Mouse (Mus musculus) telencephalon, adult 2 months (tissue): ENCODE data around the gene Gpr35.

Experiments used
- DNase-seq: peaks from one replicate; pipeline ENCODE4 v3.0.0-alpha.2; 2011; ENCODE audit warnings: low read depth, low spot score

Gene Gpr35

DNA sequence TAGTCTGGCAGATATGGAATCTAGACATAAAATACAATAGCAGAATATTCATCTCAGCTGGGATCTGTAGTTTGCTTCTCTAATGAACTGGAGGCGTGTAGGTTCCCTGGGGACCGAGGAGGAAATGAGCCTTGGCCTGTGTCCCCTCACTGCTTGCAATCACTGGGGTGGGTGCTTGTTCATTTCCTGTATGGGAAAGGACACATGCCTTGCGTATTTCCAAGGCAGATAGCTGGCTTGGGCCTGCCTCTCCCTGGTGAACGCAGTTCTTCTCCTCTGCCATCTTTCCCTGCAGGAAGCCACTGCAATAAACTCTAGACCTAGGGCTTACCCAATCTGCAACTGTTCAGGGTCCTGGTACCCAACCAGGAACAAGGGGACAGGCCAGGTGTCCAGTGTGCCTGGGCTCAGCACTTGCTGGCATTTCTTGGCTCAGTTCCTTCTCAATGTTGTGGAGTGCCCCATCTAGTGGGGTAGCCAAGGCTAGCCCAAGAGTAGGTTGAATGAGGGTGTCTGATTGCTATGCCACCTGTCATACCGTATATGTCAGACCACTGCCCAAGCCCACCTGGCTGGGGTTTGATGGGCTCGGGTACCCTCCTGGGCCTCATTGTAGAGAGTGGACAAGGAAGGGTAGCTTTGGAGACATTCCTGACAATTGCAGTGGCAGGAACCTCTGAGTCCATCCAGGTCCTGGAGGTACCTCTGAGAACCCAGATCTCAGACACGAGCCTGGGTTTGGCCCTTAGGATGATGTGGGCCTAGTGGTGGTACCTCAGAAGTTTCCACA lies 30.6 kb downstream of the Gpr35 start:
- no peak for DNase-seq

DNA sequence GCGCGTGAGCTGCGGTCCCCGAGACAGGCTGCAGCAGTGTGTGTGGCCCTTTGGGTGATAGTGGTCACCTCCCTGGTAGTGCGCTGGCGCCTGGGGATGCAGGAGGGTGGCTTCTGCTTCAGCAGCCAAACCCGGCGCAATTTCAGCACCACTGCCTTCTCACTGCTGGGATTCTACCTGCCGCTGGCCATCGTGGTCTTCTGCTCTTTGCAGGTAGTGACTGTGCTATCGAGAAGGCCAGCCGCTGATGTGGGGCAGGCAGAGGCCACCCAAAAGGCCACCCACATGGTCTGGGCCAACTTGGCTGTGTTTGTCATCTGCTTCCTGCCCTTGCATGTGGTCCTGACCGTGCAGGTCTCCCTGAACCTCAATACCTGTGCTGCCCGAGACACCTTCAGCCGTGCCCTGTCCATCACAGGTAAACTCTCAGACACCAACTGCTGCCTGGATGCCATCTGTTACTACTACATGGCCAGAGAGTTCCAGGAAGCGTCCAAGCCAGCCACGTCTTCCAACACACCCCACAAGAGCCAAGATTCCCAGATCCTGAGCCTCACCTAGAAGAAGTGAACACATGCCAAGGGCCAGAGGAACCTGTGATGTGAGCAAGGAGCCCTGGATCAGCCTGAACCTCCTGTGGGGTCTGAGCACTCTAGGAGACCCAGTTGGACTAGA lies 32.4 kb downstream of the Gpr35 start:
- DNase-seq: no peak

DNA sequence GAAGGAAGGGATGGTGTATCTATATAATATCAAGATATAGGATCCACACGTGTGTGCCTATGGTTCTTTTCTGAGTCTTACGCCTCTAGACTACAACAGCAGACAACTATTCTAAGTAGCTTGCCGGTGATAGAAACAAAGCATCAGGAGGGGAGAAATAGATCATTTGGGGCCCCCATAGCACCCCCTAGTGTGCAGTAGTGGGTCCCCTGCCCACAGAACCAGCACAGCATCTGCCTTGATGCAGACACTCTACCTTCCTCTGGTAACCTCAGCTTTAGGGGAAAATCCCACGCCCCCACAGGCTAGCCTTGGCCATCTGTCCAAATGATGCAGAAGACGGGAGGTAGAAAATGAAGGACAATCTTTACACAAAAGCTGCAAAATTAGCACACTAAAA lies 34.3 kb downstream of the Gpr35 start:
- DNase-seq: no peak

DNA sequence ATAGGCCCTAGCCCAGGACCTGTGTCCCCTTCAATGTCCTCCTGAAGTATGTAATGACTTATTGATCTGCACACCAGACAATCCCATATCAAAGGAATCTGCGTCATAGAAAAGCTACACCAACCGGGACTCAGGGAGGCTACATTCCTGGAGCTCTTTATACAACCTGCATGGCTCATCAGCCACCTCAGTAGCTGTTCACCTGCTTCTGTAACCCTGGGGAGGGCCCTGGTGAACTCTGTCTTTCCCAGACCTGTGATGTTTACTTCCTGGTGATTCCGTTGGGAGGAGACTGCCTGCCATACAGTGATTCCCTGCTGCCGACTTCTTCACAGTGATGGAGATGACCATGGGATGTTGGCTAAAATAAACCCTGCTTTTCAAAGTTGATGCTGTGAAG lies 38.2 kb downstream of the Gpr35 start:
- DNase-seq: no peak

DNA sequence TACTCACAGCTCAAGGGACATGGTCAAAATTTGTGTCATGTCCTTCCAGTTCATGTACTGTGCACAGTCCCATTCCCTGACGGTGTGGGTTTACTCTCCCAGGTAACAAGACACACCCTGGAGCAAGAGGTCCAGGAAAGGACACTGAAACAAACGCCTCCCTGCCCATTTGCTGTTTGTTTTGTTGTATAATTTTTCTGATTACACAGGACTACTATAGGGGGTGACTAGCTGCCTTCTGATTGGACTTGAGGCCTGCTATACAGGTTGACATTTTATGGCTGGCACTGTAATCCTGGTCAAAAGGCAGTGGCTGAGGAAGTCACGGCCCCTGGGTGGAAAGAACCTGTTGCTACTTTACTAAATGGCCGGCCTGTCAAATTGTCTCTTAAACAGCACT lies 39.2 kb downstream of the Gpr35 start:
- no peak for DNase-seq

DNA sequence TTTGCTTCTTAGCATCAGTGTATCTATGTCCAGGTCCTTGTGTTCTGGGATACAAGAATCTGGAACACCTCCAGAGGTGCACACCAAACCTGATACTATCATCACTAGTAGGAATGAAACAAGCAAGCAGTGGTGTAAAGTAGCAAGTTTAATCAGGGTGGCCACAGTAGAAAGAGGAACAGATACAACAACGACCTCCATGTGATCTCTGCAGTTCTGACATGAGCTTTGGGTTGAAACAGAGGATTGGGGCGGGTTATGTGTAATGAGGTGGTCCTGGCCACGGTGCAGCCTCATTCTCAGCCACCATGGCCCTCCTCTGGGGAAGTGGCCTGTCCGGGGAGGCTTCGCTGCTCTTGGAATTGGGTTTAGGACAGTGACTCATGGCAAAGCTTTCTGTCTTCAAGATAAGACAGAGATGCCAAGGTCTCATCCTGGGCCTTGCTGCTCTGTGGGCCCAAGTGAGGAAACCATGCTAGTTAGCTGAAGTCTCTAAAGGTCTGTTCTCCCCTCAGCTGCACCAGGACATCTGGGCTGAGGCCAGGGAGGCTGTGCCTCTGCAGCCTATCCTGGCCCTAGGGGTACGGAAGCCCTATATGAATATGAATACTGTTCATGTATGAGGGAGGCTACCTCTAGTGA lies 41.7 kb downstream of the Gpr35 start:
- DNase-seq: no peak

DNA sequence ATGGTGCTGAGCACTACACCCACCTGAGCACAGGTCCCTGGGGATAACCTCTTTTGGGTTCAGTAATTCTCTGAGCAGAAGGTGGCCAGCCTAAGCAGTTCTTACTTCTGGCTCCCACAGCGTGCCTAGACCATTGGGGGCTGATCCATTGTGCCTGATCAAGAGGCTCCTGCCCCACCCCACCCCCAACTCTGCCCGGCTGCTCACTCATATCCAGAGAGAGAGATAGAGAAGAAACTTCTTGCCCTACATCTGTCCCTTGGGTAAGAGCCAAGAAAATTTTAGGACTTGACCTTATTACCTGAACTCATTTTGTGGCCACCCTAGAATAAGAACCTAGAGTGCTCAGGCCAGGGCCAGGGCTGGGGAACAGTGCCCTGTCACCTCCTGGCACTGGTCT lies 42.2 kb downstream of the Gpr35 start:
- DNase-seq: no peak

DNA sequence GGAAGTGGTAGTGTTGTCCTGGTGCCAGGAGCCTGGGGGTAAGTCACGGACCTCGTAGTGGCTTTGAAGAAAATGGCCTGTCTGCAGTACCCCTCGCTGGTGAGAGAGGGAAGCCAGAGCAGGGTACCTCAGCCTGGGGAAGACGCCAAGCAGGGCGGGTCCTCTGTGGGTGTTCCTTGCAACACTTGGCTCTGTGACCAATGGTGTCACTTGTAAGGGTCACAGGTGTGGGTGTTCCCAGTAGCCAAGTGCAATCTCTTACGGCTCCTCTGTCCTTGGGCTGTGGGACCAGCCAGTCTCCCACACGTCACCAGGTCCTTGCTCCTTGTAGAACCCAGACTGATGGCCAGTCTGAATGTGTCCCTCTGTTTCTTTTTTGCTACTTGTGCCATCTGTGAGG lies 55.4 kb downstream of the Gpr35 start, which contains the start of gene Aqp12:
TSS of gene Aqp12 (plus strand) at position 274 of the 400 bp plus-strand sequence.
- DNase-seq: no peak

DNA sequence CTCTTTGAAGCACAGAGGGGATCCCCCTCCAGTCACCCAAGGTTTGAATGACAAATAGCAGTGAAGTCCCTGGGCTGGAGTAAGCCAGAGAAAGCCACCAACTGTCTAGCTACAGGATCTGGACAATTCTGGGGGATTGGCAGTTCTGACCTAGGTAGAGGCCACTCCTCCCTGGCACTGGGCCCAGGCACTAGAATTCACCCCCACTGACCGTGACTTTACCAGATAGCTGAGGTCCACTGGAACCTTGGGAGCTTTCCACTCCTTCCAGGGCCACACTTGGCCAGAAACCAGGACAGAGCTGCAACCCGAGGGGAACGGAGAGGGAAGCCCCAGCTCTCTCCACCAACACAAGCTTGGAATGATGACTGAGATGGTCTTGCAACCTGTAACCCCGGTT lies 58.5 kb downstream of the Gpr35 start:
- no peak for DNase-seq

DNA sequence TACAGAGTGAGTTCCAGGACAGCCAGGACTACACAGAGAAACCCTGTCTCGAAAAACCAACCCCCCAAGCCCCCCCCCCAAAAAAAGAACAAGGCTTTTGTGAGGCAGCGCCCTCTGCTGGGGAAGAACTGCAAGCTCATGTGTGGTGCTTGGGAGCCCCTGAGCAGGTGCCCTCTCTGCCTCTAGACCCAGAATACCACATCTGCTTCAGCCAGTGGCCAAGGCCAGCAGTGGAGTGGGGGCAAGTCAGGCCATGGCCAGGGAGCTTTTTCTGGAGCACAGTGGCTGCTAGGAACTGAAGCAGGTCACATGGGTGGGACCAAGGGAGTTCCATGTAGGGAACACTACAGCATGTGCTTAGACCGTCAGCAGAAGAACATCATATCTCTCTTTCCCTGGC lies 60.1 kb downstream of the Gpr35 start:
- DNase-seq: no peak

DNA sequence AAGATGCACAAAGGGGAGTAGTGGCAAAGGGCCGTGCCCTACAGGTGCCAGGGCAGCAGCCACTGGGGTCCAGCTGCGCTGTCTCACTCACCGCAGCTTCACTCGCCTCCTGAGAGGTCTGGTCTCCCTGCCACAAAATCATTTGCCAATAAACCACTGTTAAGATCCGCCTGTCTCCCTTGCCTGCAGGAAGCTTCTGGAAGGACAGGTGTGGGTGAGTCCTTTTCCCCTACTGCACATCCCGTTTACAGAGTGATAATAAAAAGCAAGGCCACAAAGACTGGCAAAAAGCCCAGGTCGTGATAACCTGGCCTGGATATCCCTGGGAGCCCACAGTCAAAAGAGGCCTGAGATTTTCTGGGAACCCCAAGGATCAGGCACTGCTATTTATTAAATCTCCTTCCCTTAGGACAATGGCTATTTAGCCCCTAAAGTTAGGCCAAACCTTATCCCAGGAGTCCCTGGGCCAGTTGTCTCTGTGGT lies 61.5 kb downstream of the Gpr35 start:
- no peak for DNase-seq

DNA sequence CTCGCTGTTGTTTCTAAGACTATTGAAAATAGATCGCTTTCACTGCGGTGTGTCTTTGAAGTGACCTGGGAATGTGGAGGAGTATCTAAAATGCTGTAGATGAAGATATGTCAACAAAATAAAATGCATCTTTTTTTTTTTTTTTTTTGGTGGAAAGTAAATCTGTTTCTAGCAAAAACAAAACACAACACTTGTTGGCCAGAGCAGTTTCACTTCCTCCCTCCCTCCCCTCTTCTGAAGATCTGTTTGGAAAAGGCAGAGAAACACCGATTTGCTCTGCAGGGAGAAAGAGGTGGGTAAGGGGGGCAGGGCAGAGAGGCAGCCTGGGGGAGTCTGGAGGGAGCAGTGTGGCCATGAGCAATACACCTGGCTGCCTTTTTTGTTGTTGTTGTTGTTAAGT lies 62.7 kb downstream of the Gpr35 start:
- no peak for DNase-seq

DNA sequence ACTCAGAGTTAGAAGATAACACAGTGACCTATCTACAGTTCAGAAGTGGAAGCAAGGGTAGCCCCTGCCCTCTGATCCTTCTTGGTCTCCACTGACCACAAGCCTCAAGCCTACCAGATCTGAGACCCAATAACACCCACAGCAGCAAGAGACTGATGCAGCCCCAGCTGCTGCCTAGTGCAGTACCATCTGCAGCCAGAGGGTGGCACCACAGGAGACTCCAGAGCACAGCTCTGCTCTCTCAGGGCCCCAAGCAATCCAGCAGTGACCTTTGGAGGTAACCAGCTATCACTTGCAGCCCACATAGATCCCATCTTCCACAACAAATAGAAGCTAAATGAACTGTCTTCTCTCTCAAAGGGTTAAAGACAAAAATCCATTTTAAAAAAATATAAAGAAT lies 63.8 kb downstream of the Gpr35 start:
- no peak for DNase-seq

DNA sequence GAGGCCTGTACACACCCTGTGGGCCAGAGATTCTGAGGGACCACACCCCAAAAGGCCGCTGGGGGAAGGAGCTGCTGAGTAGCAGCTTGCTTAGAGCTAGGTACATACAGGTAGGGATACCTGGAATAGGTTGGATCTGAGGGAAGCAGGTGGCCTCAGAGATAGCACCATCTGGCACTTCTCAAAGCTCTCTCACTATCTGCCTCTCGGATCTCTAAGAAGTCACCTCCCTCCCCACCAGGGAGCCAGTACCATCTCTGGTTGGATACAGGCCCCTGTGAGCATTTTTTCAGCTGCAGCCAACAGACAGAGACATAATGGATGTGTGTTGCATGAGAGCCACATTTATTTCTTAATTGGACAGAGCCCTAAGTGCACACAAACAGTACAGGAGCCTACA lies 64.5 kb downstream of the Gpr35 start:
- DNase-seq: no peak

DNA sequence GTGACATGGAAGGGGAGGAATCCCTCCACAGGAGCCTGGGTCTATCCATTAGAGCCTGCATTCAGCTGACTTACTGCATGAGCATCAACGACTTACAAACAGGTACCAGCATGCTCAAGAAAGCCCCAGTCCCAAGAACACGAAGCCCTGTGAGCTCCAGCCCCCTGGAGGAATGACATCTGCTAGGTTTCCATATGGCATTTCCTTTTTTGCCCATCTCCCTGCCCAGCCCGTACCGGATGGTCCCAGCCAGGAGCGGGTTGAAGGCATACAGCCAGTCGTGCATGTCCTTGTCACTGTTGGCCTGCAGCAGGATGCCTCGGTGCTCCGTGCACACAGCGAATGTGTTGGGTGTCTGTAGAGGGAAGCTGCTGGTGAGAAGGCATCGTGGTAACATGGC lies 68.1 kb downstream of the Gpr35 start:
- DNase-seq: no peak

DNA sequence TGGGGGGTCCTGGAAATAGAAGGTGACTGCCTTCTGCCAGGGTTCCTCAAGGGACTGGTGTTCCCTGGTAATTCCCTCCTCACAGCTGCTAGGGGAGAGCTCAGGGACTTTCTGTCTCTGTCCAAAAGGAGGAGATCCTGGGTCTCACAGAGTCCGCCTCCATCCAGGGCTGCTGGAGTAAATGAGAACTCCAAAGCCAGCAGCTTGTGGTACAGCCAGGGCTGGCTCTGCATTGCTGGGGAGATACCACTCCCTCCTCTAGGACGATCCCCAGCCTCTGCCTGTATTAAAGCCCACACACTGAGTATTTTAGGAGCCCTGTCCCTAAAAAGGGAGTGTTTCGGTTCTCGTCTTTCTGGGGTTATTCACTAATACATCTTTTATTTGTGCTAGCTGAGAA lies 69.9 kb downstream of the Gpr35 start:
- DNase-seq: no peak

DNA sequence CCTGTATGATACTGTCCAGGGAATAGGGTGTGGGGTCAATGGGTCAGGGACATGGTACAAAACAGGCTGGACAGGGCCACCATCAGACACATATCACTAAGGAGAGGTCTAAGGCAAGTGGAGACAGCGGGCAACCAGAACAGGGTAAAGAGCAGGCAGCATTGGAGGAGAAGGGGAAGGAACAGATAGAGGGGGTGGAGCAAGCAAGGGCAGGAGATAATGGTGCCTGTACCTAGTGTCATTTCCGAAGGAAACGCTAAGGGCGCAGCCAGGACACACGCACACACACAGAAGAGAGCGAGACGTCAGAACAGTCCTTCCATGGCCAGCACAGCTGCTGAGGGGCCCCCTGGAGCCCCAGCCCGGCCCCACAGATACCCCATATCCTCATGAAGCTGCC lies 75.9 kb downstream of the Gpr35 start:
- no peak for DNase-seq

DNA sequence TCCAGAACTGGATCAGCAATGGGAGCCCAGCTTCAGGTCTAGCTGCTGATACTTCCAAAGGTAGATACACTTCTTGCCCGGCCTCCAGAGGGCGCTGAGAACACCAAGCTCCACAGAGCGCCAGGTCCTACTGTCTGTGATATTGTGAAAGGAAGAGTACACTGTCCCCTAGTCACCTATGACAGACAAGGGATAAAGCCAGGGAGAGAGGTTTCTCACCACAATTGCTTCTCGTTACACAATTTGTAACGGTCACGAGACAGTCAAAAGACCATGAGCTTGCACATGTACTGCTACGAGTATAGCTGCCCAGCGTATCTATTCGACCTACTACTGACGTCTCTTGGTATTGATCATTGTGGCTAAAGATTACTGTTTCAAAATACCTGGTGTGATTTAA lies 78.7 kb downstream of the Gpr35 start:
- DNase-seq: no peak

DNA sequence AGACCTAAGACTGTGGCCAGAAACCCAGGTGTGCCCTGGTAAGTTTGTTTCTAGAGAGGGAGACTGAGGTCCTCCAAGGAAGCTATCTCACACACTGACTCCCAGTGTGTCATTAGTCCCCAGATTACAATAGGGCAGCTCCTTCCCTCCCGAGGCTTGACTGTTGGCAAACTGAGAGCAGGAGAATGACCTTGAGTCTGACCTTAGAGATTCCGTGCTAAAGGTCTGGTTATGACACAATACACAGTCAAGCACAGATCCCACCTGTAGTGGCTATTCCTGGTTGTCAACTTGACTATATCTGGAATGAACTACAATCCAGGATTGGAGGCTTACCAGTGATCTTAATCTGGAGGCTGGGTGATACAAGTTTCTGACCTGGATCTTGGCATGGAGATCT lies 79.4 kb downstream of the Gpr35 start:
- no peak for DNase-seq

DNA sequence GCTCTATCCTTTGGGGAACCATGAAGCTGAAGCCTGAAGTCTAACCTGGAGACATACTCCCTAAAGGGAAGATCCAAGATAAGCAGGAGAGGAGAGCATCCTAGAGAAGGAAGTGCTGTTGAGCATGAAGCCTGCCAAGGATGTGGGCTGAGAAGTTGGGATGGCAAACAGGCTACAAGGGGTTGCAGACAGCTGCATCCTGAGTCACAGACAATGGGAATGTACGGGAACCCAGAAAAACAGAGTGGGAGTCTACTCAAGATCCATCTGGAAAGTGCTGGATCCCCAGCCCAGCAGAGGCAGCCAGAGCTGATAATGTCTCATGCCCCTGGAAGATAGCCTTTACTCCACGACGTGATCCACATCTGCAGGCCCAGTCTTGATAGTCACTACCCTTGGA lies 80.5 kb downstream of the Gpr35 start:
- DNase-seq: no peak

DNA sequence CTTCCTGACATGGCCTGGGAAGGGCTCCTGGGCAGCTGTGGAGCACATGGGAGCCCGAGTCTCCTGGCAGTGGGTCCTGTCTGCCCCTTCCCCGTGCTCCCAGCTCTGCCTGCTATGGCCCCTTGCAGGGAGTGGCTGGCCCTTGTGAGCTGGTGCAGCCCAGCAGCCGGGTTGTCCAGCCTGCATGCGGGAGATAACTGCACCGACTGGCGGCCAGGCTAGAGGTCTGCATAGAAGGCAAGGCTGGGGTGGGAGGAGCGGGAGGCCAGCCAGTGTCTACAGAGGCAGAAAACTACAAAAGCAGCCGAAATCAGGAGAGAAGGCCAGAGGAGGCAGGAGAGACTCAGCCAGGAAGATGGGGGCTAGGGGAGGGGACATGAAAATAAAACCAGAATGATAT lies 83.3 kb downstream of the Gpr35 start:
- no peak for DNase-seq

DNA sequence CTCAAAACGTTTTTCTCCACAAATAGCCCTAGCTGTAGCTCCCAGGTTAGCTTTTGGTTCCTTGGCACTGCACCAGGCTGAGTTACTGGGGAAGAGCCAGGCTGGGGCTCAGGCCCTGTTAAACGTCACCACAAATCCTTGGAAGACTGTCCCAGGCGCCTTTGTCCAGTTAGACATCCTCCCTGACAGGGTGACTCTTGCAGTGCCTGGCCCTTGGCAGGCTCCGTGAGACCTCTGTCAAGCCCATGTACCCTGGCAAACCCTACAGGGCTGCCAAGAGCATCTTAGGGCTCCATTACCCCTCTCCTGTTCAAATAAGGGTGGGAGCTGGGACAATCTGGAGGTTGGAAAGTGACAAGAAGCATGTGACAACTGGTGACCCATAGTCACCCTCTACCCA lies 85.3 kb downstream of the Gpr35 start:
- no peak for DNase-seq
